Mouse (Mus musculus): ENCODE data around the gene Fam83f. TPM values are rescaled to one million over a fixed set of nuclear protein-coding genes. Genes with fewer than 3 reads are reported as not detected.

Fam83f gene
- polyA plus RNA-seq, 1 experiment, result 5.4 TPM

DNA sequence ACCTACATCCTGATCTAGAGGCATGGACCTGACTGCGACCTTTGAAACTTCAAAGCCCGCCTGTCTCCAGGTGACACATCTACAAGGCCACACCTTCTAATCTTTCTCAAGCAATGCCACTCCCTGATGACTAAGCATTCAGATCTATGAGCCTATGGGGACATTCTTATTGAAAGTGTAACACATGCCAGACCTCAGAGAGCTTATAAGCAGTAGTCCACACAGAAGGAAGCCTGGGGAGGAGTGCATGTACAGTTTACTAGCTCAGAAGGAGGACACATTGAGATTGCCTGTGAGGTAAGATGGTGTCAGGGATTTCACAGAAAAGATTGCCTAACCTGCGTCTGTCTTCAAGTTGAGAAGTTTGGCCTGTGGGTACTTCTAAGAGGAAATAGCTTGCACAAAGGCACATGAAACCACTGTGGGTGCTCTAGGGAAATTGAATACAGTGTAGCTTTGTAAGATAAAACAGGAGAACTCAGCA, 71.4 kb downstream of the Fam83f start:
- 65% methylated on average over 3 of the region's 3 CpGs for WGBS

GRCm38 (mm10) chr15:80743606-80744005, 72.0 kb downstream of the Fam83f start:
- H3K4me3 ChIP-seq (ENCODE audit: control insufficient read depth, insufficient read depth, low read length), result no peak overlapping the region
- DNase-seq, result peak; percentile 62
- no peaks in the 10 kb centered on the region for H3K27me3 ChIP-seq (ENCODE audit: control insufficient read depth, insufficient read depth, low read length)
- H3K27ac ChIP-seq (ENCODE audit: control insufficient read depth, insufficient read depth, low read length), result peak overlapping the region; percentile 5; the same call in 1 of the 2 replicates
- H3K36me3 ChIP-seq (ENCODE audit: control insufficient read depth, insufficient read depth, low read length), result no peaks in the 10 kb centered on the region
- WGBS, result 13% methylated on average over 7 of the region's 7 CpGs
- no peak for TF ChIP-seq POLR2A (IDR thresholded peaks at IDR 0.05; ENCODE audit: control insufficient read depth, extremely low read depth, insufficient read depth, low read length, poor library complexity)
- TF ChIP-seq CTCF (IDR thresholded peaks at IDR 0.05; ENCODE audit: borderline replicate concordance, control insufficient read depth, extremely low read depth, insufficient read depth, low read length, poor library complexity), result no peak
- H3K4me1 ChIP-seq (replicated peaks; ENCODE audit: control insufficient read depth, insufficient read depth, low read length), result peaks cover 18% of the 10 kb centered on the region

More for the DNA sequence above, 71.4 kb downstream of the Fam83f start:
- DNase-seq, result no peak
- no peak for TF ChIP-seq CTCF (IDR thresholded peaks at IDR 0.05; ENCODE audit: borderline replicate concordance, control insufficient read depth, extremely low read depth, insufficient read depth, low read length, poor library complexity)
- TF ChIP-seq POLR2A (IDR thresholded peaks at IDR 0.05; ENCODE audit: control insufficient read depth, extremely low read depth, insufficient read depth, low read length, poor library complexity), result no peak
- Histone ChIP-seq H3K27me3 (ENCODE audit: control insufficient read depth, insufficient read depth, low read length) (no peaks in the 10 kb centered on the region), H3K4me3 (ENCODE audit: control insufficient read depth, insufficient read depth, low read length) (no peak overlapping the region), H3K36me3 (ENCODE audit: control insufficient read depth, insufficient read depth, low read length) (no peaks in the 10 kb centered on the region), H3K4me1 (replicated peaks; ENCODE audit: control insufficient read depth, insufficient read depth, low read length) (peaks cover 18% of the 10 kb centered on the region), H3K27ac (ENCODE audit: control insufficient read depth, insufficient read depth, low read length) (peak overlapping the region; percentile 41; the same call in 1 of the 2 replicates)

DNA sequence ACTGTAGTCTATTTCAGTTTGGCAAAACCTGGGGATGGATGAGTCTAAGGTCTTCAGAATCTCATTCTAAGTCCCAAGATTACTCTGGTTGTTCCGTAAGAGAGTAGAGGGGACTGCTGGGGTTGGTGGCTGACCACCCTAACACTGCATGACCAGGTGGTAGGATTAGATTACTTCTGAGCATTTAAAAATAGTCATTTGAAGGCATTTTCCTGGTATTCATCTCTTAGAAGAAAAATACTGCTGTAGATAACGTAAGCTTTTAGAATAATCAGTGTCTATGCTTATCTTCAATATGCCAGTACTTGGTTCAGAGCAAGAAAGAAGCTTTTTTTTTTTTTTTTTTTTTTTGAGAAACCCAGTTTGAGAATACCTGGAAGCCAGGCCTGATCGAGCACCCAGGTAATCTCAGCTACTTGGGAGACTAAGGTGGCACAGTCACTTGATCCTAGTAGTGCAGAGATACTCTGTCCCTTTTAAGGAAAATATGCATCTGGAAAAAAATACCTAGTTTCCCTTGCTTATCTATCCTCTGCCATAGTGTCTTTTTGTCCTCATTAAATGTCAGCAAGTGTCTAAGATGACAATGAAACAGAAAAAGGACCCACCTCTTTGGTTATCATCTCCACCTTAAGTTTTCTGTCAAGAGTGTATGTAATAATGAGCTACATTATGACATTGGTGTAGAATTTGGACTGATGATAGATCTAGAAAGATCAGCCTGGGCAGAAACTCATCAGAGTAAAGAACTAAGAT, 73.2 kb downstream of the Fam83f start:
- Histone ChIP-seq H3K27ac (ENCODE audit: control insufficient read depth, insufficient read depth, low read length) (no peak overlapping the region), H3K27me3 (ENCODE audit: control insufficient read depth, insufficient read depth, low read length) (no peaks in the 10 kb centered on the region), H3K4me1 (replicated peaks; ENCODE audit: control insufficient read depth, insufficient read depth, low read length) (peaks cover 14% of the 10 kb centered on the region), H3K36me3 (ENCODE audit: control insufficient read depth, insufficient read depth, low read length) (no peaks in the 10 kb centered on the region), H3K4me3 (ENCODE audit: control insufficient read depth, insufficient read depth, low read length) (no peak overlapping the region)
- 96% methylated on average over 3 of the region's 3 CpGs for WGBS
- TF ChIP-seq CTCF (IDR thresholded peaks at IDR 0.05; ENCODE audit: borderline replicate concordance, control insufficient read depth, extremely low read depth, insufficient read depth, low read length, poor library complexity) (no peak), POLR2A (IDR thresholded peaks at IDR 0.05; ENCODE audit: control insufficient read depth, extremely low read depth, insufficient read depth, low read length, poor library complexity) (no peak)
- DNase-seq, result no peak

- TF ChIP-seq CTCF (IDR thresholded peaks at IDR 0.05; ENCODE audit: borderline replicate concordance, control insufficient read depth, extremely low read depth, insufficient read depth, low read length, poor library complexity), result no peak
- no peak for TF ChIP-seq POLR2A (IDR thresholded peaks at IDR 0.05; ENCODE audit: control insufficient read depth, extremely low read depth, insufficient read depth, low read length, poor library complexity)
- Histone ChIP-seq H3K27me3 (ENCODE audit: control insufficient read depth, insufficient read depth, low read length) (no peaks in the 10 kb centered on the region), H3K27ac (ENCODE audit: control insufficient read depth, insufficient read depth, low read length) (no peak overlapping the region), H3K4me1 (replicated peaks; ENCODE audit: control insufficient read depth, insufficient read depth, low read length) (peaks cover under 1% of the 10 kb centered on the region; the same call in 1 of the 2 replicates), H3K36me3 (ENCODE audit: control insufficient read depth, insufficient read depth, low read length) (no peaks in the 10 kb centered on the region; the same call in 1 of the 2 replicates), H3K4me3 (ENCODE audit: control insufficient read depth, insufficient read depth, low read length) (no peak overlapping the region)
- no peak for DNase-seq
- WGBS, result 87% methylated on average over 5 of the region's 5 CpGs
Observed at GRCm38 (mm10) chr15:80748979-80749378, 77.3 kb downstream of the Fam83f start.

Other genes starting within 250 kb of the Fam83f start
- 0.09 TPM in 2 replicates for gene Enthd1, start 106.7 kb upstream of the Fam83f start, polyA plus RNA-seq (2012; rRNA removed)
- 139 and 162 TPM in 2 replicates for gene Grap2, start 99.3 kb upstream of the Fam83f start, polyA plus RNA-seq (2012; rRNA removed)
- gene Tnrc6b, start 39.5 kb downstream of the Fam83f start, polyA plus RNA-seq (2012; rRNA removed), result 56.1 and 57.9 TPM in 2 replicates